Mouse (Mus musculus) olfactory bulb, adult 2 months (tissue): ENCODE results near the gene Sbf2. TPM values are rescaled to one million over a fixed set of nuclear protein-coding genes. Genes with fewer than 3 reads are reported as not detected.
"Not testable (repeated sequence)": the region's sequence is repeated elsewhere in the genome, so short reads cannot be mapped to it uniquely, and the experiment has no call there.

Experiments
- H3K27ac ChIP-seq: fragments of 200-500 bp; 2 replicates; pipeline ENCODE4 v1.5.1; 2012; ENCODE audit warnings: low read depth, low read length; ENCODE audit not compliant: insufficient read depth
- H3K4me1 ChIP-seq: fragments of 200-500 bp; 2 replicates; pipeline ENCODE4 v1.6.1; 2012; ENCODE audit warnings: low read length; ENCODE audit not compliant: control insufficient read depth, insufficient read depth
- H3K4me3 ChIP-seq: fragments of 200-500 bp; 2 replicates; pipeline ENCODE4 v1.5.1; 2012; ENCODE audit warnings: mild to moderate bottlenecking, low read depth, low read length, moderate library complexity; ENCODE audit not compliant: insufficient read depth
- CTCF ChIP-seq: fragments of 200-500 bp; IDR thresholded peaks from 2 replicates; pipeline ENCODE4 v1.5.1; 2012; ENCODE audit warnings: low read depth, mild to moderate bottlenecking, low read length, moderate library complexity; ENCODE audit not compliant: insufficient read depth
- POLR2A ChIP-seq: fragments of 200-500 bp; IDR thresholded peaks from 2 replicates; pipeline ENCODE4 v1.6.1; 2012; ENCODE audit warnings: mild to moderate bottlenecking, low read depth, low read length, moderate library complexity; ENCODE audit not compliant: insufficient read depth
- WGBS: fragments of 180-500 bp; shearing (Covaris S2); methylation state at CpG from one replicate; pipeline ENCODE4 v1.1.7; 2018; 5-methylcytosine and 5-hydroxymethylcytosine counted together
- polyA plus RNA-seq: library from polyadenylated mRNA; stranded (reverse); fragments of >200 nt; gene quantifications from 2 replicates; pipeline ENCODE4 v1.2.4, GENCODE M21; 2012; ENCODE audit warnings: low replicate concordance; ENCODE audit not compliant: missing spikeins, insufficient read depth, insufficient read length

Sbf2 gene
- polyA plus RNA-seq, 1 experiment = not detected

GRCm38 (mm10) chr7:110485051-110485450, 129.7 kb downstream of the Sbf2 start:
- no peaks in the 10 kb centered on the region for H3K4me1 ChIP-seq
- H3K4me3 ChIP-seq = no peak overlapping the region
- 39% methylated on average over 5 of the region's 5 CpGs for WGBS
- TF ChIP-seq POLR2A = no peak
- TF ChIP-seq CTCF = no peak
- H3K27ac ChIP-seq = no peak overlapping the region

DNA sequence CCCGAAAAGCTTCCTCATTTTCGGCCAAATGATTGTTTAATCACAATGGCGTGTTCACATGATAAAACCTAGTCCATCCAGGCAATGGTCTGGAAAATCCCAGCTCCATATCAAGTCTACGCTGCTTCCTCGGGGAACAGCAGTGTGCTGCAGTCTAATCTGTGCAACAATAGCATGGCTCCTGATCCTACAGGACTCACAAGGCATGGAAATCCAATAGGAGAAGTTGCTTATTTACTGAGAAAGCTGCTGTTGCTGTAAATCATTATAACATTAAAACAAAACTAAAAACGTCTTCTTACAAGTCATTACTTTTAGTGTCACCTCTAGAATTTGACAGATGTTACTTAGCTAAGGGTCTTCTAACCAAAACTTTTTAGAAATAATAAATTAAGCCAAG, 143.7 kb downstream of the Sbf2 start:
- Histone ChIP-seq H3K4me3 (no peak overlapping the region), H3K27ac (no peak overlapping the region), H3K4me1 (no peaks in the 10 kb centered on the region)
- 83% methylated on average over 6 of the region's 6 CpGs for WGBS
- TF ChIP-seq POLR2A (no peak), CTCF (no peak)

GRCm38 (mm10) chr7:110463471-110463870, 151.3 kb downstream of the Sbf2 start:
- no peak overlapping the region for H3K4me3 ChIP-seq
- no peak for TF ChIP-seq CTCF
- TF ChIP-seq POLR2A = no peak
- 85% methylated on average over 5 of the region's 5 CpGs for WGBS

GRCm38 (mm10) chr7:110432301-110432700, 182.4 kb downstream of the Sbf2 start:
- no peak for TF ChIP-seq CTCF
- TF ChIP-seq POLR2A = no peak
- Histone ChIP-seq H3K4me1 (no peaks in the 10 kb centered on the region), H3K4me3 (no peak overlapping the region), H3K27ac (no peak overlapping the region)
- WGBS = 21% methylated on average over 4 of the region's 4 CpGs

More at GRCm38 (mm10) chr7:110463471-110463870, 151.3 kb downstream of the Sbf2 start:
- Histone ChIP-seq H3K4me1 (no peaks in the 10 kb centered on the region), H3K27ac (no peak overlapping the region)

GRCm38 (mm10) chr7:110416318-110416717, 198.4 kb downstream of the Sbf2 start:
- H3K4me1 ChIP-seq = no peaks in the 10 kb centered on the region
- no peak overlapping the region for H3K27ac ChIP-seq
- H3K4me3 ChIP-seq = no peak overlapping the region
- TF ChIP-seq CTCF (no peak), POLR2A (no peak)
- 68% methylated on average over 1 of the region's 1 CpGs for WGBS

DNA sequence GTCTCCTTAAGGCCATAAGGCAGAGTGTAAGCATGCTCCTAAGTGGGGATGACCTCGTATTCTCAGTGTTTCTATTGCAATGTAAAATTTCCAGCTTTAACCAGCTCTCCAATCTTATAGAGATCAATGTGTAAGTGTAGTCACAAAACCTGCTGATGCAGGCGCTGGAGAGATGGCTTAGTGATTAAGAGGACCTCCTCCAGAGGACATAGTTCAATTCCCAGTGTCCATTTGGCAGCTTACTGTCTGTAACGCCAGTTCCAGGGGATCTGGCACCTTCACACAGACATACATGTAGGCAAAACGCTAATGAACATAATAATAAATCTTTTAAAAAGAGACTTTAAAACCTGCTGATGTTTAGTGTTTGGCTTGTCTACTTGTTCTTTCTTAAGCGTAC, 200.4 kb downstream of the Sbf2 start:
- Histone ChIP-seq H3K4me3 (no peak overlapping the region), H3K27ac (no peak overlapping the region), H3K4me1 (no peaks in the 10 kb centered on the region)
- TF ChIP-seq CTCF (no peak), POLR2A (no peak)
- WGBS = 84% methylated on average over 5 of the region's 5 CpGs

GRCm38 (mm10) chr7:110402092-110402491, 212.6 kb downstream of the Sbf2 start:
- no peak overlapping the region for H3K4me3 ChIP-seq
- 86% methylated on average over 1 of the region's 1 CpGs for WGBS
- no peaks in the 10 kb centered on the region for H3K4me1 ChIP-seq
- H3K27ac ChIP-seq = no peak overlapping the region
- TF ChIP-seq POLR2A = no peak
- no peak for TF ChIP-seq CTCF

GRCm38 (mm10) chr7:110392576-110392975, 222.1 kb downstream of the Sbf2 start:
- 90% methylated on average over 6 of the region's 6 CpGs for WGBS

GRCm38 (mm10) chr7:110391632-110392031, 223.1 kb downstream of the Sbf2 start:
- WGBS = 88% methylated on average over 2 of the region's 2 CpGs
- Histone ChIP-seq H3K4me3 (no peak overlapping the region), H3K4me1 (no peaks in the 10 kb centered on the region), H3K27ac (no peak overlapping the region)
- no peak for TF ChIP-seq POLR2A
- TF ChIP-seq CTCF = no peak

More at GRCm38 (mm10) chr7:110392576-110392975, 222.1 kb downstream of the Sbf2 start:
- no peak overlapping the region for H3K27ac ChIP-seq
- TF ChIP-seq CTCF (no peak), POLR2A (no peak)
- no peaks in the 10 kb centered on the region for H3K4me1 ChIP-seq
- H3K4me3 ChIP-seq = no peak overlapping the region

GRCm38 (mm10) chr7:110388889-110389288, 225.8 kb downstream of the Sbf2 start:
- not testable (repeated sequence) for H3K4me3 ChIP-seq, H3K4me1 ChIP-seq, H3K27ac ChIP-seq
- WGBS = 83% methylated on average over 2 of the region's 2 CpGs
